ENCODE assay signal across 8 mouse cellular contexts in the genomic region with DNA sequence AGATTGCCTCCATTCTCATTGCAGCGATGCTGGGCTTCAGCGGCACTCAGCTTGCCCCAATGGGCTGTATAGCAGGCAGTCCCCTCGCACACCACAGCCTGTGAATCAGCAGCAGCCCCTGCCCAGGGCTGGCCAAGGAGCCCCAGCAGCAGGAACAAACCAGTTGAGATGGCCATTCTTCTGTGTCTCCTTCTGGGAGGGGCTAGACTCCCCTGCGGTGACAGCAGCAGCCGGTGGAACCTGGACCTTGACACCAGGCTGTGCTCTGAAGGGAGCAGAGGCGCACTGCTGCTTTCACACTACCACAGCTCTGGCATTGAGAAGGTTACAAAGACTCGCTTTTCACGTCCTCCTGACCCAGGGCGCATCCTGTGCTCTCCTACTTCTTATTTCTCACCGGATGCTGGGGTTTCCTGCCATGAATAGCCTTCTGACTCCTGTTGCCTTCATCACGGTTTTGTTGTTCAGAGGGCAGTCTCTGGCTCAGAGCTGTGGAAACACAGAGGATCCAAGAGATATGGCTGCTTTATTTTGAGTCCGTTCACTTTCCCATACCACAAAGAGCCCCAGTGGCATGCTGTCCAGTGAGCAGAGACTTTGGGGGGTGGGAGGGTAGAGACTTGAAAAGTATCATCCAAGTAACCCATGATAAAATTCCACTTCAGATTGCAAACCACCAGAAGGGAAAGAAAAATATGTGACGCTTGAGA. TPM values are rescaled to one million over a fixed set of nuclear protein-coding genes. Genes with fewer than 3 reads are reported as not detected.
DNase-seq lines count a peak whose midpoint lies in the region; ATAC-seq and TF ChIP-seq lines count a peak whose summit lies in the region.

Gene Cd93, minus strand, starts transcription at position 315 of the 710 bp plus-strand sequence.

- no peaks in the 10 kb centered on the region for H3K36me3 ChIP-seq in heart, embryonic 16.5 days (ENCODE audit: control insufficient read depth, insufficient read depth)
- H3K36me3 ChIP-seq in stomach, embryonic 14.5 days (ENCODE audit: control insufficient read depth, insufficient read depth, low read length) = no peaks in the 10 kb centered on the region

- H3K9ac ChIP-seq in heart, embryonic 16.5 days (ENCODE audit: low read length) = peak within 1 kb of the TSS; percentile 67
- no peak within 1 kb of the TSS for H3K9ac ChIP-seq in stomach, embryonic 14.5 days (replicated peaks; ENCODE audit: low read depth, low read length)

- H3K4me2 ChIP-seq in heart, embryonic 16.5 days (ENCODE audit: low read depth, low read length) = peak within 1 kb of the TSS; percentile 45
- no peak within 1 kb of the TSS for H3K4me2 ChIP-seq in stomach, embryonic 14.5 days (replicated peaks; ENCODE audit: low read depth, low read length)

- 17% methylated on average over 13 of the region's 13 CpGs for WGBS in heart, embryonic 16.5 days
- WGBS in stomach, embryonic 14.5 days = 56% methylated on average over 13 of the region's 13 CpGs
- WGBS in cerebellum, adult 2 months = 60% methylated on average over 13 of the region's 13 CpGs

- H3K27ac ChIP-seq in heart, embryonic 16.5 days (ENCODE audit: low read length) = peak within 1 kb of the TSS; percentile 91
- H3K27ac ChIP-seq in stomach, embryonic 14.5 days (ENCODE audit: low read length) = peak within 1 kb of the TSS; percentile 35; the same call in 1 of the 2 replicates
- H3K27ac ChIP-seq in cerebellum, adult 2 months (ENCODE audit: insufficient read depth, low read length) = no peak within 1 kb of the TSS

- peak; percentile 79 for ATAC-seq in heart, embryonic 16.5 days (replicated peaks; ENCODE audit: extremely low read depth, insufficient read depth, low FRiP score)
- peak; percentile 62 for ATAC-seq in megakaryocyte, adult 5-6 weeks (ENCODE audit: poor library complexity, severe bottlenecking)
- ATAC-seq in stomach, embryonic 14.5 days (ENCODE audit: insufficient number of reproducible peaks, insufficient read depth, low FRiP score, low read depth) = peak; percentile 50

- H3K4me3 ChIP-seq in heart, embryonic 16.5 days (ENCODE audit: low read length) = peak within 1 kb of the TSS; percentile 46
- H3K4me3 ChIP-seq in stomach, embryonic 14.5 days (ENCODE audit: low read depth, low read length) = peak within 1 kb of the TSS; percentile 10; the same call in 1 of the 2 replicates
- no peak within 1 kb of the TSS for H3K4me3 ChIP-seq in cerebellum, adult 2 months (replicated peaks; ENCODE audit: insufficient read depth, low read depth, low read length)

- H3K9me3 ChIP-seq in heart, embryonic 16.5 days (replicated peaks; ENCODE audit: control insufficient read depth, low read length) = no peaks in the 10 kb centered on the region
- H3K9me3 ChIP-seq in stomach, embryonic 14.5 days (ENCODE audit: control insufficient read depth, low read depth, low read length) = no peaks in the 10 kb centered on the region

- peak; percentile 15 for DNase-seq in adrenal gland, postnatal 25 days
- DNase-seq in embryo, embryonic 9.5 days (ENCODE audit: extremely low spot score) = peak; percentile 10
- peak; percentile 62 to 83 for DNase-seq in kidney, postnatal 25 days
- DNase-seq in cerebellum, adult 2 months = no peak
- DNase-seq in layer of hippocampus, adult 18-20 months (ENCODE audit: low spot score in 2 of 2) = no peak

- no peak for TF ChIP-seq POLR2A in cerebellum, adult 2 months (IDR thresholded peaks at IDR 0.05; ENCODE audit: borderline replicate concordance, insufficient read depth, low read length)

- H3K4me1 ChIP-seq in heart, embryonic 16.5 days (ENCODE audit: control insufficient read depth, insufficient read depth, low read length) = no peaks in the 10 kb centered on the region
- H3K4me1 ChIP-seq in stomach, embryonic 14.5 days (ENCODE audit: control insufficient read depth, insufficient read depth, low read length) = no peaks in the 10 kb centered on the region
- H3K4me1 ChIP-seq in cerebellum, adult 2 months (ENCODE audit: control insufficient read depth, insufficient read depth, low read length) = no peaks in the 10 kb centered on the region

- no peaks in the 10 kb centered on the region for H3K27me3 ChIP-seq in heart, embryonic 16.5 days (ENCODE audit: control insufficient read depth, insufficient read depth, low read length)
- no peaks in the 10 kb centered on the region for H3K27me3 ChIP-seq in stomach, embryonic 14.5 days (ENCODE audit: control insufficient read depth, insufficient read depth, low read length)
- no peaks in the 10 kb centered on the region for H3K27me3 ChIP-seq in cerebellum, adult 2 months (ENCODE audit: control insufficient read depth, insufficient read depth, low read length)

- no peak for TF ChIP-seq CTCF in cerebellum, adult 2 months (IDR thresholded peaks at IDR 0.05; ENCODE audit: borderline replicate concordance, insufficient read depth, low read depth, low read length)

RNA-seq across cellular contexts. Expression of gene Cd93, which starts in this region (rescaled TPM):
- 26.4 and 29.0 TPM in 2 replicates for total RNA-seq in adrenal gland, postnatal 25 days (2021)
- polyA plus RNA-seq in heart, embryonic 16.5 days (2015; fragmentation: Nextera tagmentation; extraction: Ambion mirVana) = 25.8 and 29.0 TPM in 2 replicates
- 48.5 and 49.1 TPM in 2 replicates for total RNA-seq in megakaryocyte, adult 5-6 weeks (2015)
- total RNA-seq in megakaryocyte, adult 5-6 weeks (2017) = 61.8 and 65.4 TPM in 2 replicates
- polyA plus RNA-seq in stomach, embryonic 14.5 days (2014; fragmentation: Nextera tagmentation; extraction: Ambion mirVana) = 12.8 and 13.7 TPM in 2 replicates
- polyA plus RNA-seq in cerebellum, adult 2 months (2012; rRNA removed) = 2.8 and 3.2 TPM in 2 replicates
- total RNA-seq in layer of hippocampus, adult 18-20 months (2021) = 1 to 10 TPM; 3.0 to 3.5 TPM

Comparison
In these comparisons a context has a peak if more than half of its experiments do, and no peak if none do; other contexts are left out.
1. DNase-seq: peak in adrenal gland, postnatal 25 days (single experiment), embryo, embryonic 9.5 days (single experiment) and kidney, postnatal 25 days (2 of 2); none in cerebellum, adult 2 months (0 of 2) and layer of hippocampus, adult 18-20 months (0 of 2).
2. Peak in every context shown above with its lines, with median percentiles within 50 percentile points of each other: ATAC-seq.